Mouse (Mus musculus): ENCODE data around the gene Poldip3. TPM values are rescaled to one million over a fixed set of nuclear protein-coding genes. Genes with fewer than 3 reads are reported as not detected.

The Poldip3 gene
- polyA plus RNA-seq, 1 experiment from 2014 or later: 88.6 TPM

DNA sequence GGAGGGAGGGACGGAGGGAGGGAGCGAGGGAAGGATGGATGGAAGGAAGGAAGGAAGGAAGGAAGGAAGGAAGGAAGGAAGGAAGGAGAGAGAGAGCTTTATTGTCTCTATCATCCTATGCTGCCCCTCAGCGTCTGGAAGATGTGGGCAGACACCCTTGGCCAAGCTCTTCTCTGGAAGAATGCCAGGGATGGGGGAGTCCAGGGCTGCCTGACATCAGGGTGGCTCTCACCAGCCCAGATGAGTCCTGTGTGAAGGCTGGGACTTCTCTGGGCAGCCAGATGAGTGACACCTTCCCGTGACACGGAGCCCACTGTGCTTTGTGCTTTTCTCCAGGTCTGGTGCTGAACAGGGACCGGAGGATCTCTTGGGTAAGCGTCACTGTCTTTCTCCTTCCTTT lies 37.3 kb downstream of the Poldip3 start:
- peaks cover 3% of the 10 kb centered on the region; the same call in 1 of the 2 replicates for H3K36me3 ChIP-seq (ENCODE audit: insufficient read depth, low read length)
- H3K4me1 ChIP-seq (replicated peaks; ENCODE audit: insufficient read depth, low read length): peaks cover 7% of the 10 kb centered on the region; the same call in 1 of the 2 replicates
- no peaks in the 10 kb centered on the region for H3K27me3 ChIP-seq (ENCODE audit: insufficient read depth, low read length)
- H3K27ac ChIP-seq: no peak overlapping the region
- TF ChIP-seq CTCF (IDR thresholded peaks at IDR 0.05; ENCODE audit: low read depth): no peak
- no peak for ATAC-seq (replicated peaks; ENCODE audit: low FRiP score, low read depth)
- H3K4me3 ChIP-seq (replicated peaks; ENCODE audit: low read depth, low read length): no peak overlapping the region
- no peak overlapping the region for H3K4me2 ChIP-seq (ENCODE audit: low read length)
- H3K9me3 ChIP-seq (replicated peaks; ENCODE audit: low read length): no peaks in the 10 kb centered on the region
- no peak for DNase-seq (ENCODE audit: low spot score)
- no peak overlapping the region for H3K9ac ChIP-seq (ENCODE audit: low read depth, low read length)
- 79% methylated on average over 7 of the region's 7 CpGs for WGBS

DNA sequence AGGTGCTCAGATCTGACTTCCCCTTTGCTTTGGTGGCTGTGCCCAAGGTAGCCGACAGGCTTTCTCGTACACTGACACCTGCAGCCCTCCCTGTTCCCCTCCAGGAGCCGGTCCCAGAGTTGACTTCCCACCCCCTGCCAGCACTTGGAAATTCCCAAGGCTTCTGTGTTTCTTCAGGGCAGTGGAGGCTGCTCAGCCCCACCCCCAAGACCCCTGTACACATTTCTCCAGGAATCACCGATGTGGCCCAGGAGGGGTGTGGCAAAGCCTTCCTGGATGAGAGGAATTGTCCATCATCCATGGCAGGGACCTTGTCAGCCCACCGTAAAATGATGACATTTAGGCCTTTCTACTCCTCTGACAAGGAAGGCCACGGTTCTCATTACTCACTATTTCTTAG lies 37.9 kb downstream of the Poldip3 start:
- no peak overlapping the region for H3K4me2 ChIP-seq (ENCODE audit: low read length)
- H3K27me3 ChIP-seq (ENCODE audit: insufficient read depth, low read length): no peaks in the 10 kb centered on the region
- DNase-seq (ENCODE audit: low spot score): no peak
- no peak overlapping the region for H3K27ac ChIP-seq
- 55% methylated on average over 6 of the region's 6 CpGs for WGBS
- H3K9me3 ChIP-seq (replicated peaks; ENCODE audit: low read length): no peaks in the 10 kb centered on the region
- ATAC-seq (replicated peaks; ENCODE audit: low FRiP score, low read depth): no peak
- peaks cover 7% of the 10 kb centered on the region; the same call in 1 of the 2 replicates for H3K4me1 ChIP-seq (replicated peaks; ENCODE audit: insufficient read depth, low read length)
- no peak overlapping the region for H3K9ac ChIP-seq (ENCODE audit: low read depth, low read length)
- H3K36me3 ChIP-seq (ENCODE audit: insufficient read depth, low read length): no peaks in the 10 kb centered on the region
- no peak for TF ChIP-seq CTCF (IDR thresholded peaks at IDR 0.05; ENCODE audit: low read depth)
- no peak overlapping the region for H3K4me3 ChIP-seq (replicated peaks; ENCODE audit: low read depth, low read length)

DNA sequence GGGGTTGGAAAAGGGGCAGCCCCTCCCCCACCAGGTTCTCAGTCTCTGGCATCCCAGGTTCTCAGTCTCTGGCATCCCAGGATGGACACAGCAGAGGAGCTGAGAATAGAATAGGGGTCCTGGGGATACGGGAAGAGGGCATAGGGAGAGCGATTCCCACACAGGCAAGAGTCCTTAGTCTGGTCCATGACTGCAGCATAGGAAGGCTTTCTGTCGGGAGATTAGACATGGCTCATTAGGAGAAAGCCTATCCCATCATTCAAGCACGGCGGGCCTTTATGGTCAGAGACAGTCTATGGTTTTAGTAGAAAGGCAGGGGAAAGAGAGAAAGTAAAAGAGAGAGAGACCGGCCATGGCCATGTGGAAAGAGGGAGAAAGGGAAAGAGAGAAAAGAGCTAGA lies 41.4 kb downstream of the Poldip3 start:
- Histone ChIP-seq H3K4me1 (replicated peaks; ENCODE audit: insufficient read depth, low read length) (0 out of 2 replicates have a peak, but pooled peaks cover 4% of the 10 kb centered on the region), H3K9ac (ENCODE audit: low read depth, low read length) (0 out of 2 replicates have a peak overlapping the region, but pooled peaks have one; percentile 2), H3K4me3 (replicated peaks; ENCODE audit: low read depth, low read length) (no peak overlapping the region), H3K27me3 (ENCODE audit: insufficient read depth, low read length) (no peaks in the 10 kb centered on the region), H3K36me3 (ENCODE audit: insufficient read depth, low read length) (no peaks in the 10 kb centered on the region), H3K27ac (no peak overlapping the region), H3K4me2 (ENCODE audit: low read length) (no peak overlapping the region), H3K9me3 (replicated peaks; ENCODE audit: low read length) (no peaks in the 10 kb centered on the region)
- WGBS: 49% methylated on average over 6 of the region's 6 CpGs
- no peak for ATAC-seq (replicated peaks; ENCODE audit: low FRiP score, low read depth)
- no peak for DNase-seq (ENCODE audit: low spot score)
- no peak for TF ChIP-seq CTCF (IDR thresholded peaks at IDR 0.05; ENCODE audit: low read depth)

- H3K9ac ChIP-seq (ENCODE audit: low read depth, low read length): no peak overlapping the region
- no peaks in the 10 kb centered on the region for H3K27me3 ChIP-seq (ENCODE audit: insufficient read depth, low read length)
- H3K27ac ChIP-seq: no peak overlapping the region
- no peak overlapping the region for H3K4me3 ChIP-seq (replicated peaks; ENCODE audit: low read depth, low read length)
- no peaks in the 10 kb centered on the region for H3K4me1 ChIP-seq (replicated peaks; ENCODE audit: insufficient read depth, low read length)
- 62% methylated on average over 6 of the region's 6 CpGs for whole genome bisulfite sequencing
- no peak for DNase-seq (ENCODE audit: low spot score)
- no peak overlapping the region for H3K4me2 ChIP-seq (ENCODE audit: low read length)
- no peak for TF ChIP-seq CTCF (IDR thresholded peaks at IDR 0.05; ENCODE audit: low read depth)
- H3K36me3 ChIP-seq (ENCODE audit: insufficient read depth, low read length): no peaks in the 10 kb centered on the region
- no peak for ATAC-seq (replicated peaks; ENCODE audit: low FRiP score, low read depth)
- H3K9me3 ChIP-seq (replicated peaks; ENCODE audit: low read length): no peaks in the 10 kb centered on the region
Observed at GRCm38 (mm10) chr15:83106426-83106825, 42.8 kb downstream of the Poldip3 start.

- ATAC-seq (replicated peaks; ENCODE audit: low FRiP score, low read depth) (no peak), DNase-seq (ENCODE audit: low spot score) (no peak)
- Histone ChIP-seq H3K9me3 (replicated peaks; ENCODE audit: low read length) (no peaks in the 10 kb centered on the region), H3K36me3 (ENCODE audit: insufficient read depth, low read length) (no peaks in the 10 kb centered on the region), H3K27ac (no peak overlapping the region), H3K9ac (ENCODE audit: low read depth, low read length) (no peak overlapping the region), H3K4me3 (replicated peaks; ENCODE audit: low read depth, low read length) (no peak overlapping the region), H3K4me2 (ENCODE audit: low read length) (no peak overlapping the region), H3K4me1 (replicated peaks; ENCODE audit: insufficient read depth, low read length) (peaks cover 8% of the 10 kb centered on the region; the same call in 1 of the 2 replicates), H3K27me3 (ENCODE audit: insufficient read depth, low read length) (no peaks in the 10 kb centered on the region)
- 44% methylated on average over 1 of the region's 1 CpGs for WGBS
- no peak for TF ChIP-seq CTCF (IDR thresholded peaks at IDR 0.05; ENCODE audit: low read depth)
Observed at GRCm38 (mm10) chr15:83103111-83103510, 46.1 kb downstream of the Poldip3 start.

DNA sequence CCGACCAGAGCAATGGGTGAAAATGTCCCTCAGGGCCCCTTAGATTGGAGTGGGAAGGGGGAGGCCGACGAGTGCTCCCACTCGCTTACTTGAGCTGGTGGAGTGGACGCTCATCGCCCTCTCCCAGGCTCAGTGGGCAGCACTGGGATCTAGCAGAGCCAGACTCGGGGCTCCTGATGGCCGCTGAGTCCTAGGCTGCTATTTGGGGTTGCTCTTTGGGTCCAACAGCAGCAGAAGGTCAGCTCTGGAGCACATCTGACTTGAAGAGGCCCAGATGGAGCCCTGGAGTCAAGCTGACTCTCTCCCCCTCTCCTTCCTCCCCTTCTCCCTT lies 48.9 kb downstream of the Poldip3 start:
- DNase-seq (ENCODE audit: low spot score) (peak; percentile 17), ATAC-seq (replicated peaks; ENCODE audit: low FRiP score, low read depth) (no peak; the same call in 1 of the 2 replicates)
- Histone ChIP-seq H3K9ac (ENCODE audit: low read depth, low read length) (peak overlapping the region; percentile 86), H3K27me3 (ENCODE audit: insufficient read depth, low read length) (no peaks in the 10 kb centered on the region), H3K27ac (peak overlapping the region; percentile 76), H3K4me3 (replicated peaks; ENCODE audit: low read depth, low read length) (peak overlapping the region; percentile 60), H3K4me1 (replicated peaks; ENCODE audit: insufficient read depth, low read length) (peaks cover 8% of the 10 kb centered on the region; the same call in 1 of the 2 replicates), H3K36me3 (ENCODE audit: insufficient read depth, low read length) (no peaks in the 10 kb centered on the region), H3K4me2 (ENCODE audit: low read length) (peak overlapping the region; percentile 93), H3K9me3 (replicated peaks; ENCODE audit: low read length) (no peaks in the 10 kb centered on the region)
- TF ChIP-seq CTCF (IDR thresholded peaks at IDR 0.05; ENCODE audit: low read depth): no peak
- 2% methylated on average over 8 of the region's 8 CpGs for WGBS

All from kidney, postnatal 0 days (tissue).